Mouse (Mus musculus) right cerebral cortex, adult 2 months (tissue): ENCODE measurements around the gene Camk1d.

Source experiments
- DNase-seq, 2 experiments: peaks; one replicate each; pipeline ENCODE4 v3.0.0; 2021 to 2022; ENCODE audit warnings: low spot score in 2 of 2

Camk1d gene

DNA sequence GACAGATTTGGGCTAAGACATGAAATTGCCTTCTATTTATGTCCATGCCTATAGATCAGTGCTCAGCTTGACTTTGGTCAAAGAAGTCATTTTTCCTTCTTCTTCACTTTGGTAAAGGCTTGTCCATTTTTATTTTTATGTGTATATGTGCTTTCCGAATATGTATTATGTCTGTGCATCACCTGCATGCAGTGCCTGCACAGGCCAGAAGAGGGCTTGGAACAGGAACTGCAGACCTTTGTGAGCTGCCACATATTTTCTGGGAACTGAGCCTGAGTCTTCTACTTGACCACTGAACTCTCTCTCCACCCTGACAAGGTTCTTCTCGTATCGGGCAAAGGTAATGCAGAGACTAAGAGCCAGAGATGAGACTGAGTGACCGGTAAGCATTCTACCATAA lies 236.1 kb downstream of the Camk1d start:
- no peak for DNase-seq

DNA sequence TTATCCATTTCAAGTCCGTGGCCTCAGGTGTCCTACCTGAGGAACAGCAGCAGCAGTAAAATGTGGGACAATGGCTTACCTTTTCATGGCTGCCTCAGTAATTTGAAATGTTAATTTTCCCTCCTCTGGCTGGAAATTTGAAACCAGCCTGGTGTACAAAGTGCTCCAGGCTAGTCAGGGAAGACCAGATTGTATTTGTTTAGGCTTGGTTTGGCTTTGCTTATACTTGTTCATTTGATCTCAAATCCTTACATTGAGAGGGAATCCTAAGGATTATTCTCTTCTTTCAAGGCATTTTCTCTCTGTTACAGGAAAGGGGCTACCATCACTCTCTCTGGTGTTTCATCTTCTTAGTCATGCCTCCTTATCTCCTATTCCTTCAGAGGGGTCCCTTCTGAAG lies 236.8 kb downstream of the Camk1d start:
- no peak for DNase-seq

DNA sequence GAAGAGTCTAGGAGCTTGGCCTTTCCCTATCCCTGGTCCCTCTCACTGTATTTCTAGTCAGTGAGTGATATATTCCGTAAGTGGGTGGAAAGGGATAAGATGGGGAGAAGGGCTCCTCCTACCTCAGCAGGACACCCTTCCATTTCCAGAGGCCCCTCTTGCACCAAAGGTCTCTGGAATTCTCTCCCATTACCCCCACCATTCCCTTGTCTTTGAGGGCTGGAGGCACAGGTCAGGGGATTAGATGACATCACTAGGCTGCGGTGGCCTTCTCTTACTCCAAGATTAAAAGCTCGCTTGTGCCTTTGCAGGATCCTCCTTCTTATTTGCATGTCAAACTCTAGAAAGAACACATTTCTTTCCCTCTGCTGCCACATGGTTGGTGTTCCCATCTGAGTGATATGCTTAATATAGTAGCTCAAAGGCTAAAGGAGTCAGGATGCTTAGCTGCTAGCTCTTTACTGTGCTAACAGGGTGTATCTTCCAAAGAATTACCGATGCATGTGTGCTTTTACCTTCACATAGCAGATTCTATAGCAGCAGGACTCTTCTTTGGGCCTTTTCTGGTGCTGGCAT lies 244.9 kb downstream of the Camk1d start:
- peak in 1 of 2 experiments; percentile 40 for DNase-seq

GRCm38 (mm10) chr2:5467537-5467936 lies 246.8 kb downstream of the Camk1d start:
- DNase-seq: no peak

DNA sequence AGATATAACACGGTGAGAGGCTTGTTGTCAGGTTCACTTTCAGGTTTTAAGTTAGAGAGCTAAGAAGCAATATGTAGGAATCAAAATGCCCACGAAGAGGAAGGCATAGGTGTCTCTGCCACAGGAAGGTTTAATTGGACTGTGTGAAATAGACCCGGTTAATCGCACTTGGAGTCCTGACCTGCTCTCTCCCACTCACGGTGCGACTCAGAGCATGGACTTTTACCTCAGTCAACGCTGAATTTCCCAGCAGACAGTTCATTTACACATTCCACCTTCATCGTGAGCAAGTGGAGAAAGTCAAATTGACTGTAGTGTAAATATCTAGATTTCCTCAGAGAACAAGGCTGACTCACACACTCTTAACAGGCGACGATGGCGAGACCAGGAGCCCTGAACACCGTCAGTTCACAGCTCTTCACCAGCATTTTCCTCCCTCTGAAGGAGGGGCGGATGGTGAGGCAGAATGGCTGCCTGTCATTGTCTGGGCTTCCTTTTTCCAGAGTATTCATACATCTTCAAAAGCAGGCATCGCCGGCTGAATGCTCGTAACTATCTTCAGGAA lies 255.6 kb downstream of the Camk1d start:
- DNase-seq: no peak

DNA sequence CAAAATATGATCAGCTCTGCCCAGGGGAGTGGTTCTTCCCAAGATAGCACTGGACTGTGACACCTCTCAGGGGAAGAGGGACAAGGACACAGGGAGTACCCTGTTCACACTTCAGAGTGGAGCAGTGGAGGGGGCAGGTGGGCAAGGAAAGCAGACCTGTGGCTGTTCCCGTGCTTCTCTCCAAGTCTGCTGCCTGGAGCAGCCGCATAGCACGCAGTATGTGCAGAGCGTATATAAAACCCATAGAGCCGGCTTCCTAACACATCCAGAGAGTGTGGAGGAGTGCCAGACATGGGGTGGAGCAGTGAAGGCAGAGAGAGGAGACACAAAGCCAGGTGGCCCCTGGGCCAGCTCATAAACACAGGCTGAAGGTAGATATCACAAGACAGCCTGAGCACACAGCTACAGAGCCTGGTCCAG lies 256.2 kb downstream of the Camk1d start:
- DNase-seq: peak; percentile 49 to 51

DNA sequence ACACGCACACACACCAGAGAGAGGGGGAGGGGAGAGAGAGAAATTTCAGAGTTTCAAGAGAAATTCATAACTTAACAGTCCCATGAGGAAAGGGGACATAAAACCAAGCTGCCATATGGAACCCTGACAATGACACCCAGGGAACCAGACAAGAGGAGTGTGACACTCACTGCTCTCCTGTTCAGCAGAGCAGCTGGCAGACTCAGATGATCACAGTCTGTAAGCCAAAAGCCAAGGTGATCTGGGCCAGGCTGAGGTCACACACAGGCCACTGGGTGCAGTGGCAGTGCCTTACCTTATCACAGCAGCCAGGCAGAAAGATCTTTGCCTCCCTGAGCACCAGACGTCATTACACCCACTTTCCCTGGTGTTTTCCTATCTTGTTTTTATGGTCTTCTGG lies 258.2 kb downstream of the Camk1d start:
- no peak for DNase-seq

DNA sequence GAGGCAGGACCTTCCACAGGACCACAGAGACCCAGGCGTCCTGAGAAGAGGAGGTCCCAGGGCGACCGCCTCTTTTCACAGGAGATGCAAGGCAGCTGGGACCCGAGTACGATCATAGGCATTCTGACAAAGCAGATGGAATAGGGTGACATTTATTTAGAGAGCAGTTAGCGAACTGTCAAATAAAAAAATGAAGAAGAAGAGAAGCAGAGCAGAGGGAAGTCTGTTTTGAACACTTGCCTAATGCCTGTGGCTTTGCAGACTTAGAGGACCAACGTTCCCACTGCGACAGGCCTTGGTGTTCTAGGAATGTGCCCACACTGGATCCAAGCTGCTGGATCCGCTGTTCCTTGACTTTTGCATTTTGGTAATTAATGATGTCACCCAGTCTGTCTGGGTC lies 259.5 kb downstream of the Camk1d start:
- no peak for DNase-seq

DNA sequence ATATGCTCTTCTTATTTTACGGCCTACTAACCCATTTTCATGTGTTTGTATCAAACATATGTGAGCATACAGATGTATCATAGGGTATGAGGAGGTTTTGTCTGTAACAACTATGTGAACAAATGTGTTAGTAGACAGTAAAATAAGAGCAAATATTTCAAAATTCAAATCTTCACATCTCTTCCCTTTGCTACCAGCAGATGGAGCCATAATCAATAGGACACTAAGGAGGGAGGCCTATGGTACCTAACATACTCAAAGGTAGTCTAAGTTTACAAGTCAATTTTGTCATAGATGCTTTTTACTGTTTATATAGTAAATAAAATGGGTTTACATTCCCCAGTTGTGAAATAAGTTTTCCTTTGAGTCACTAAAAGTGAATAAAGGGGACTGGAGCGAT lies 262.7 kb downstream of the Camk1d start:
- no peak for DNase-seq

DNA sequence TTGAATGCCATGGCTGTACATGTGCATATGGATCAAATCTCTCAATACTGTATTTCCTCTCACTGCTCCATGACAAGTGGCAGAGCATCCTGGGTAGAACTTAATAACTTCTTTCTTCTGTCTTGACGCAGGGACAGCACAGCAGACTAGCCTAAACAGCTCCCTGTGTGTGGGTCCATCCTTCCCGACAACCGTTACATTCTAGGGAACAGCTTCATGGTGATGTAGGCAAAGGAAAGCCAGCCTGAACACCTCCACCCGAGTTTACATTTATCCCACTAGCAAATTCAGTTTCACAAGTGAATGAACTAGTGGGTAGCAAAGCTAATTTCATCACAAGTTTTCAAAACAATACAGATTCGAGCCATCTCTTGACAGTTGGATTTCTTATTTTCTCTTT lies 269.0 kb downstream of the Camk1d start:
- no peak for DNase-seq

- no peak for DNase-seq
Observed at GRCm38 (mm10) chr2:5437690-5438089, 276.6 kb downstream of the Camk1d start.

- no peak for DNase-seq
Observed at GRCm38 (mm10) chr2:5435587-5436253, 278.6 kb downstream of the Camk1d start.

DNA sequence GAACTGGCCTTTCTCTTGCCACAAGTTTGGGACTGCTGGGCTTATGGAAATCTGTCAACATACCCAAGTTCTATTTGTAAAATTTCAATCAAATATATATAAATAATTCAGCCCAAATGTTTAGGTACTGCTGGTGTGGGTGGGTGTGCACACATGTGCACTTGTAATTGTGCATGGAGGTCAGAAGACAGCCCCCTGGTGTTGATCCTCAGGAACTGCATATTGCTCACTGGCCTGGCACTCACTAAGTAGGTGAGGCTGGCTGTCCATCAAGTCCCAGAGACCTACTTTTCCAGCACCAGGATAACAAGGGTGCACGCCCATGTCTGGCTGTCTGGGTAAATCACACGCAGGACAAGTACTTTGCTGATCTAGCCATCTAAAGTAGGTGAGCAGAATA lies 283.0 kb downstream of the Camk1d start:
- no peak for DNase-seq

GRCm38 (mm10) chr2:5429921-5430320 lies 284.4 kb downstream of the Camk1d start:
- DNase-seq: peak; percentile 50 to 51

DNA sequence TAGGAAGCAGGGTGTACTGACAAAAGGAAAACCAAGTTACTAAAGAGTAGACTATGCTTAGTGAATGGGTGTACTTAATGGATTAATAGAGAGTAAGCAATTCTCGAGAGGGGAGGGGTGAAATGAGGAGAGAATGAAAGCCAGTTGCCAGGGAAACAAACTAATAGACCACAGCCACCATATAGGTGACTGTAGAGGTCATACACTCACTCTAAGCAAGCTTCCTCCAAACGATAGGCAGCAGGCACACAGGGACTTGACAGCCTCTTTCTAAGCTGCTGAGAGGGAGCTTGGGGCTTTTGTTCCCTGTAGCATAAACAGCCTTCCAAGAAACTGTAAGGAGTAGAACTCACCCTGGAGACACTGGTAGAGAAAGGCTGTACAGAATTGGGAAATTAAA lies 288.2 kb downstream of the Camk1d start:
- DNase-seq: no peak

DNA sequence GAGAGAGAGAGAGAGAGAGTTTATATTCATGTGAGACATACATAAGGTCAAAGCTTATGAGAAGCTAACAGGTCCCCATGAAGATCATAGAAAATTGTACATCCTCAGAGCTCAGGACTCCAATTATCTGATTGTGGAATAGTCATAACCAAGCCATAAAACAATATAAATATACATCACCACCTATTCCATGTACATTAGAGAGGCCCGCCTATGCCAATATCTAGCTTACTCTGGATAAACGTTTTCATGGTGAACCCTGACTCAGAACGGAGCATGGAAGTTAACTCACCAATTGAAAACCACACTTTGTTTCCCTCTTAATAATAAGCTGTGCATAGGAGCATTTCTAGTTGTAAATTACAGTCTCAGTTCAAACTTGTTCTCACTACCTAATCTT lies 288.7 kb downstream of the Camk1d start:
- DNase-seq: no peak

DNA sequence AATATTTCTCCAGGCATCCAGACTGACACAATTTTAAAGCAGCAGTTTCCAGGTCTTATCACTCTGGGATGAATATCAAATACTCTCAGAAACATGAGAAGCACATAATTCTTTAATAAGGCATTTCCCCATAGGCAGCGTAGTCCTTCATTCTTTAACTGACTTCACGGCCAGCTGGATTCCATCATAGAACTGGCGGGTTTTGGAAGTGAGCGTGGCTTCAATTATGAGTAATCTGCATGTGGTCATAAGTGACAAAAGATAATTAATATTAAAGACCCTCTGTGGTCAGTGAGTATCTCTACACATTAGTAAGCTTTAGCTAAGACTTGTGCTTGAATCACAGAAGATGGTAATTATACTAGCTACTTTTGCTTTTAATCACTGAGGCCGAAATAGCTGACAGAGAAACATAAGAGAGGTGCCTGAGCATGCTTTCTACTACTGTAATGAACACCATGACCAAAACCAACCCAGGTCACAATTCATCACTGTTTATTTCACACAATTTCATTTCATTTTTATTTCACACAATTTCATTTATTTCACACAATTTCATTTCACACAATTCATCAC lies 293.6 kb downstream of the Camk1d start:
- no peak for DNase-seq

DNA sequence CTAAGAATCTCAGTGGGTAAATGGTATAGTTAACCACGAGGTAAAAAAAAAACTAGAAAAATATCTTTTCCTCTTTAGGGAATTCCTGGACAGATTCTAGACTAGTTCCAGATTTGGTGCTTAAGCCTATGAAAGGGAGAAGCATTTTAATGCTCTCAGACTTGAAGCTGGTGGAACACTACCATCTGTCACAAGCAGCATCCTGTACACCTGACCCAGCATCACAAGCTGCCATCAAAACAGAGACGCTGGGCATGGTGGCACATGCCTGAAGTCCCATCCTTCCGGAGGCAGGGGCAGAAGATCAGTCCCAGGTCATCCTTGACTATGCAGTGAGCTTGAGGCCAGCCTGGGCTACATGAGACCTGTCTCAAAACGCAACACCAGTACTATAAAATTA lies 295.5 kb downstream of the Camk1d start:
- no peak for DNase-seq

GRCm38 (mm10) chr2:5417158-5418032 lies 296.9 kb downstream of the Camk1d start:
- no peak for DNase-seq

DNA sequence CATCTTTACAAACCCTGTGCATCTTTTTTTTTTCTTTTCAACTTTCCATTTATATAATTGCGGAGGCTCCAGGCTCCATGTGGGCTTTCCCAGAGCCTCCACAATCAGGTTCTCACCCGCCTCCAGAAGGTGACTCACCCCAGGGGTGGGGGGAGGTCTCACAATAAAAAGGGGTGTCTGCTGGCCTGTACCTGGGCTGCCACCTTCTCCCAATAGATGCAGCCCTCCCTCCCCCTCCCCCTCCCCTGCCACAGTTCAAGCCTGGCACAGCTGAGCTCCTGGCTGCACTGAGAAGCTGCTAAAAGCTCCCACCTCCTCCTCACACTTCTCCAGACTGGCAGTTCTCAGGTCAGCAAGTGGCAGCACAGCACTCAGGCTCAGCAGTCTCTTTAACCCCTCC lies 302.5 kb downstream of the Camk1d start:
- peak; percentile 81 for DNase-seq

DNA sequence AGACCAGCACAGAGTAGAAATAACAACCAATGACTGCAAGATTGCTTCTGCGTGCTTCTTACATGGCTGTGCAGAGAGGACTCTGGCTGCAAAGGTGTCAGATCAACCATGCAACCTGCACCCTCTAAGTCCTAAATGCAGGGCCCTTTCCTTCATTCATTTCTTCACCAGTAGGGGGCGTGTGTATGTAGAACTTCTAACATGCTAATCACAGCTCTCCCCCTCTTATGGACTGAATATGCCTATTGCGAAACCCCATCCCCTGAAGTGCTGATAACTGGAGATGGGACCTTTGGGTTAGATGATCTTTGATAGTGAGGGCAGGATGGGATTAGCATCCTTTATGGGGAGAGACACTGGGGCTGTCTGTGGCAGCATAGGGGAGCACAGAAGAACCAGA lies 310.5 kb downstream of the Camk1d start:
- DNase-seq: no peak

DNA sequence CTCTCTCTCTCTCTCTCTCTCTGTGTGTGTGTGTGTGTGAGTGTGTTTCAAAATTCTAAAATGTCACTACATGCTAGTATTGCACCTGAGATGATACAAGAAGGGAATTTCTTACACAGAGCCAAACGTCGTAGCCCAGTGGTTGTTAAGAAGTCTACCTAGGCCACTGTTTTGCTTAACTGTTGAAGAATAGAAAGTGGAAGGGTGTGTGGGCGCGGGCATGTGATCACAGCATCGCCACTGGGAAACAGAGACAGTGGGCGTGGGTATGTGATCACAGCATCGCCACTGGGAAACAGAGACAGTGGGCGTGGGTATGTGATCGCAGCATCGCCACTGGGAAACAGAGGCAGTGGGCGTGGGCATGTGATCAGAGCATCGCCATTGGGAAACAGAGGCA lies 312.3 kb downstream of the Camk1d start:
- peak in 1 of 2 experiments; percentile 32 for DNase-seq
